Mouse (Mus musculus): Measurements from ENCODE around the gene Hjurp.
A peak's percentile ranks its signal among the peaks of the same experiment; 100 is the strongest.

Hjurp gene

DNA sequence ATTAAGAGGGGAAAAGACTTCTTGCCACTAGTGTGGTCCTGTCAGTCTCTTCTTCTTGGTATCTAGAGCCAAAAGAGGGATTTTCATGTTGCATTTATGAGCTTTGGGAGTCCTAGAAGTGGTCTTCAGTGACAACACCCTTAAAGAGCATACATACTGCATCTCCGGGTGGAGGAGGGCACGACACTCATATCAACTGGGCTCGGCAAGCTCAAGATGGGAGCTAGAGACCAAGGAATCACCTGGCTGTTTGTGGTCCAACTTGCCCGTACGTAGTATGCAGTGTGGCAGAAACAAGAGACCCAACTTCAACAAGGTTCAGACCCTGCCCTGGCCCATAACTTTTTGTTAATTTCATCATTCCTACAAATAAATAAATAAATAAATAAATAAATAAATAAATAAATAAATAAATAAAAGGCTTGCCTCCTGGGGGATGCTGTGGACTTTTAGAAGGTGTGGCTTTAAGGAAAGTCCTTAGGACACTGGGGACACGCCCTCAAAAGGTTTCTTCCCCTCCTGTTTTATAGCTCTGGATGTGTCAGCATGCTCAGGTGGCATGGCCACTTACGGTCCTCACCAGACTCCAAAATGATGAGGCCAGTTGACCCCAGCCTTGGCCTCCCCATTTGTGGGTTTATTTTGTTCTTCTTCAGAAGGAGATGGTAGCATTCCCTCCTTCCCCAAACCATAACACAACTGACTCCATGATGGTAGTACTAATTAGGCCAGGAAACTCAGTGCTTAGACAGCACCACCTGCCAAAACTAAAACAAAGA is 20.2 kb upstream of the Hjurp start:
- DNase-seq: no peak

GRCm38 (mm10) chr1:88296171-88296920 is 18.9 kb upstream of the Hjurp start:
- no peak for DNase-seq

- no peak for DNase-seq
Observed at GRCm38 (mm10) chr1:88294650-88295049, 17.2 kb upstream of the Hjurp start.

DNA sequence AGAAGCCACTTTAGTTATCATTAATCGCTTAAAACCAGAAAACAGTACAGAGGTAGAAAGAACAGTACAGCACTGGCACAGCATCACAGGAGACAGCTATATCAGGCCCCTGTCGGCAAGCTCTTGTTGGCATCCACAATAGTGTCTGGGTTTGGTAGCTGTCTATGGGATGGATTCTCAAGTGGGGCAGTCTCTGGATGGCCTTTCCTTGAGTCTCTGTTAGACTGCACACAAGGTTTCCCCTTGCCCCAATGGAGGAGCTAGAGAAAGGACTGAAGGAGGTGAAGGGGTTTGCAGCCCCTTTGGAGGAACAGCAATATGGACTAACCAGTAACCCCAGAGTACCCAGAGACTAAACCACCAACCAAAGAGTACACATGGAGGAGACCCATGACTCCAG is 14.6 kb upstream of the Hjurp start:
- no peak for DNase-seq

DNA sequence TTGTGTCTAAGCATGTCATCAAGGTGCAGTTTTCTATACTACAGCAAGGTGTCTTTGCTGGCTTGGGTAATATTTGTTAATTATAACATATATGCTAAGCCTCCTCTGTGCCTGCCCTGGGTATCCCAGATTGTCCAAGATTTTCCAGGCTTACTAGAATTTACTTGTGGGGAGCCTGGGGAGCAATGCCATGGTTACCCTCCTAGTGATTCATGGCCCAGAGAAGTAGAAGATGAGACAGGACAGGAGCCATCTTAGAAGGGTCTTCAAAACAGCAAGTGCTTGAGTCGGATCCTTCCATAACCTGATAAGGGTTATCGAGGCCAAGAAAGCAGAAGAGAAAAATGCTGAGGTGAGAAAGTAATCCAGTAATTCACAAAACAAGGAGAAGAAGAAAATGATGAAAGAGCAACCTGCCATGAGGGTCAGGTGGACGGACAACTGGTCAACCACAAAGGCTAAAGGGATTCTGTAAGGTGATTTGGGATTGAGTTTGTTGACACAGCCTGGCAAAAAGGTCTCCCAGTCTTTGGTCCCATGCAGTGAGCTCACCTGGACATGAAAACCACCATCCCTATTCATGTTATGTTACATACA is 14.1 kb upstream of the Hjurp start:
- no peak for DNase-seq

DNA sequence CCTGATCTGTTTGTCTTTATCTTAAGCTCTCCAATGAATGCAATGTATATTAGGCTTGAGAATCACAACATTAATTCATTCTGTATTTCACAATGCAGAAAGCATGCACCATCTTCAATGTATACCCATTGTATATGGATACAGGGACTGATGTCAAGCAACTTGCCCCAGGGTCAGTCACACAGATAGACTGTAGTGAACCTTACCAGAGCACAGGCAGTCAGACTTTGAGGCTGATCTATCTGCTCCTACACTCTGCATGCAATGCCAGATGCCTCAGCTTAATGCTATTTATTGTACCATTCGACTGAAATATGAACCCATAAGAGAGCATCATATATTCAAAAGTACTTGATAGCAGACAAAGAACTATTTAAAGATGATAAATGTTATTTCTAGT is 13.1 kb upstream of the Hjurp start:
- no peak for DNase-seq

DNA sequence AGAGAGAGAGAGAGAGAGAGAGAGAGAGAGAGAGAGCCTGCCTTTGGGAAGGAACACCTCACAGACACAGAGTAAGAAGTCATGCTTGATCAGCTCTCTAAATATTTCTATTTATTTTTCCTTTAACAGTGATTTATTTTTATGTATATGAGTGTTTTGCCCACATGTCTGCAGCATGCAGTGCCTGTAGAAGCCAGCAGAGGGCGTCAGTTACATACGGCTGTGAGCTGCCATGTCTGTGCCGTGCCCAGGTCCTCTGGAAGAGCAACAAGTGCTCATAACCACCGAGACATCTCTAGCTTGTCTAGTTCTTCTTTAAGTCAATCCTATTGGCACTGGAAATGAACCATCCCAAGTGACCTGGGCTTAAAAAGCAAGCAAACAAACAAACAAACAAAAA is 12.5 kb upstream of the Hjurp start:
- DNase-seq: peak; percentile 73

DNA sequence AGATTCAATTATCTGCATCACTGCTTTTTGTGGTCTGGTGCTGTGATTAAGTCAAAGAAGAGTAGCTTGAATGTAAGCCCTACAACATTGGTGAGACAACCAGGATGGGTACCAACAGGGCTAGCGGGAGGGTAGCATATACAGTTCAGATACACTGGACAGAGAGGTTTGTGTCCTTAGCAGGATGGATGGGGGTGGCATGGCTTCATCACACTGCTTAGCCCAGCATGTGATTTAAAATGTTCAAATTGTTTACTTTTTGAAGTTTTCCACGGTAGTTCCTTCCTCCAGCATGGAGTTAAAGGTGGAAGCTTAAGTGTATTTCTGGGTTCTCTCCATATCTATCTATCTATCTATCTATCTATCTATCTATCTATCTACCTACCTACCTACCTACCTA is 11.7 kb upstream of the Hjurp start:
- DNase-seq: no peak

DNA sequence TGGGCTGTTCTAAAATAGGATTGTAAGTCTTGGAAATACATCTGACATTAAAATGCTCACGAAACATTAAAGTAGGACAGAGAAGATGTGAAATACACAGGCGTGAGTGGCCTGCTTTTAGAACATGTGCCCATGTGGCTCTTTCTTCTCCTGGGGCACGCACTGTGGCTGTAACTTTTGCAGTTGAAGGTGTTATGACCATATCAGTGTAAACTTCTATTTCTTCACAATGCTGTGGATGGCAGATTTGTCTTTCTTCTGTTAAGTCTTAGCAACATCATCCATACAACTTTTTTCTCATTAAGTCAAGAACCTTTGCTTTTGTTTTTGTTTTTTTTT is 11.3 kb upstream of the Hjurp start:
- no peak for DNase-seq

DNA sequence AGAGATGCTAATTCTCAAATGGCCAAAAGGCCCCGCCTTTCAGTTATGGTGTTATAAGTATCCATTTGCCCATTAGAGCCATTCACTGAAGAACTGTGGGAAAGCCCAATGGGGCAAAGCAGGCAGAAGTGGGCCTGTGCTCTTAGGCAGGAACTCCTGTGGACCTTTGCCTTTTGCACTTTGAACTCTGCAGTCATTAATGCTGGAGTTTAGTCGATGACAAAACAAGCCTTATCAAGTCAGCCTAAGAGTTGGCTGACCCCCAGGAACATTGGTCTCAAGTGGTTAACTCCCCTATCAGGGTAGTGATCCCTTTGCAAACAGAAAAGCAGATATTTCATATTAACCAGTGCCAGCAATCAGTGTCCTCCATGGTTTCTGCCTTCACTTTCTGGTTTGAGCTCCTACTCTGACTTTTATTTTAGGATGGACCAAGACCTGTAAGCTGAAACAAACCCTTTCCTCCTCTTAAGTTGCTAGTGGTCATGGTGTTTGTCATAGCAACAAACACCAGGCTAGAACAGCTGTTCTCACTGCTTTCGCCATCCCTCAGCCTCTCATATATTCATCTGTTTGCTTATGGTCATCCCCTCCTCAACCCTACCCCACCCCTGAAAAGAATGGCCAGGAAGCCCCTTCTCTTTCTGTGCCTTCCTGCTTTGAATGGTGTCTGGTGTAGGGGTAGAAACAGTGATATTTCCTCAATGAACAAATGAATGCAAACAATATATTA is 10.8 kb upstream of the Hjurp start:
- DNase-seq: no peak

DNA sequence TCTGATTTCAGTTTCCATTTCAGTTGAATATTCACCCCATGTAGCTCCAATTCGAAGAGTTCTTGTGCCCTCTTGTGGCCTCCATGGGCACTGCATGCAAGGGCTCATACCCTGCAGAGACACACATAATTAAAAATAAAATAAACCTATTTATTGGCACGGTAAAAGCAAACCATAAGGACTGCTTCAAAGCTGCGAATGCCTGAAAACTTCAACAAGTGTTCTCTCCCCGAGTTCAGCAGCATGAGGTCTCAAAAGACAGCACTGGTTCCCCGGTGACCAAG is 10.2 kb upstream of the Hjurp start:
- DNase-seq: peak; percentile 78

DNA sequence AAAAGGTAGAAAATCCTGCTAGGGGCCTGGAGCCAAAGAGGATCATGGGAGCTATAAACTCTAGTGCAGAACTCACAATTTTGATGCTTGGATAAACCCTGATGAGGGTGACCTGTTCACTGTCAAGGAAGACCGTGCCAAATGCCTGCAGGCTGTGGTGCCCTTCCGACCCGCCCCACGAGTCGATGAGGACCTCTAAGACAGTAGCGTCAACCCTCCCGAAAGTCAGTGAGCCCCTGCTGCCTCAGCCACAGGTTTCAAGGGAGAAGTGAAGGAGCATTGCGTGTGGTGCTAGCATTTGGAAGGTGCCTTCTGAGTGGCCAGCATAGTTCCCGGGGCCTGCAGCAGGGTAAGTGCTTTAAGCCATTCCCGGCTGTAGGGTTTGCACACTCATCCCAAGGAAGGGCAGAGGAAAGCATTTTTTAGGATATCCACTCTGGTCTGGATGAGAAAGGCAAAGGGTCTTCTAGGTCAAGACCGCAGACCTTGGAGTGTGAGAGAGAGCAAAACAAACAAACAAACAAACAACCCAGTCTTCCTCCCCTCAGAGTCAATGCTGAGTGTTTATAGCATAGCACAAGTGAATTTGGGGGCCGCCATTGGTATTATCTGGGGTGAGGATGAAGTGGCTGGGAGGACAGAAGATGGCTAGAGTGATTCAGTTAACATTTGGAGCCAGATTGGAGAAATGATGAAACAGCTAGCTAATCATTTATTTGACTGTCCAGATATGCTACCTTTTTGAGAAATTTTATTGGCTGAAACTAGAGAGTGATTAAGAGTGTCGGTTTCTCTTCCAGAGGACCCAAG is 9.7 kb upstream of the Hjurp start:
- DNase-seq: no peak

- no peak for DNase-seq
Observed at GRCm38 (mm10) chr1:88286136-88286845, 8.9 kb upstream of the Hjurp start.

GRCm38 (mm10) chr1:88285652-88286051 is 8.2 kb upstream of the Hjurp start:
- no peak for DNase-seq

GRCm38 (mm10) chr1:88284946-88285320 is 7.5 kb upstream of the Hjurp start:
- DNase-seq: no peak

- DNase-seq: no peak
Observed at GRCm38 (mm10) chr1:88284228-88284945, 7.0 kb upstream of the Hjurp start.

GRCm38 (mm10) chr1:88283376-88284227 is 6.2 kb upstream of the Hjurp start:
- no peak for DNase-seq

- DNase-seq: no peak
Observed at GRCm38 (mm10) chr1:88282301-88282700, 4.9 kb upstream of the Hjurp start.

GRCm38 (mm10) chr1:88280006-88280690 is 2.7 kb upstream of the Hjurp start:
- DNase-seq: no peak

All from right cerebral cortex, postnatal 4 days (tissue).